Mouse (Mus musculus) cerebellum, adult 2 months (tissue): ENCODE measurements at regions not wholly inside any gene's neighbourhood (a gene's known extent, or its start where the extent isn't known, plus 50 kb on each side); places are given as distances from the start of the nearest gene placed in this dataset.

Experiments
- DNase-seq, 2 experiments: peaks; one replicate each; pipeline ENCODE4 v3.0.0; 2021
- H3K27ac ChIP-seq: fragments of 200-500 bp; 2 replicates; pipeline ENCODE4 v1.5.1; 2012; ENCODE audit warnings: low read length, control low read depth, inconsistent platforms; ENCODE audit not compliant: insufficient read depth
- H3K27me3 ChIP-seq: fragments of 200-500 bp; 2 replicates; pipeline ENCODE4 v1.6.1; 2012; ENCODE audit warnings: inconsistent platforms, mild to moderate bottlenecking, low read length, moderate library complexity; ENCODE audit not compliant: control insufficient read depth, insufficient read depth
- H3K4me1 ChIP-seq: fragments of 200-500 bp; 2 replicates; pipeline ENCODE4 v1.6.1; 2011; ENCODE audit warnings: low read length; ENCODE audit not compliant: control insufficient read depth, insufficient read depth
- H3K4me3 ChIP-seq: fragments of 200-500 bp; replicated peaks from 2 replicates; pipeline ENCODE3; 2011; ENCODE audit warnings: mild to moderate bottlenecking, low read depth, low read length, control low read depth; ENCODE audit not compliant: insufficient read depth
- CTCF ChIP-seq: fragments of 200-500 bp; IDR thresholded peaks from 2 replicates; pipeline ENCODE4 v1.5.1; 2011; ENCODE audit warnings: low read depth, mild to moderate bottlenecking, control low read depth, low read length, moderate library complexity, borderline replicate concordance; ENCODE audit not compliant: insufficient read depth
- POLR2A ChIP-seq: fragments of 200-500 bp; IDR thresholded peaks from 2 replicates; pipeline ENCODE4 v1.6.1; 2011; ENCODE audit warnings: low read length, control low read depth, borderline replicate concordance; ENCODE audit not compliant: insufficient read depth
- WGBS: fragments of 180-500 bp; shearing (Covaris S2); methylation state at CpG from one replicate; pipeline ENCODE4 v1.1.7; 2018; 5-methylcytosine and 5-hydroxymethylcytosine counted together

GRCm38 (mm10) chr9:89858005-89858404 lies 51.7 kb upstream of the Rasgrf1 start:
- Histone ChIP-seq H3K4me3 (no peak overlapping the region), H3K27ac (no peak overlapping the region), H3K4me1 (no peaks in the 10 kb centered on the region), H3K27me3 (no peaks in the 10 kb centered on the region)
- TF ChIP-seq POLR2A, result no peak
- no peak for TF ChIP-seq CTCF
- DNase-seq, result no peak

GRCm38 (mm10) chr9:89850491-89851282 lies 59.0 kb upstream of the Rasgrf1 start:
- 11% methylated on average over 10 of the region's 10 CpGs for WGBS
- TF ChIP-seq POLR2A (no peak), CTCF (no peak)
- peak; percentile 88 to 95 for DNase-seq
- peak overlapping the region; percentile 77 for H3K27ac ChIP-seq
- H3K4me1 ChIP-seq, result peaks cover 6% of the 10 kb centered on the region; the same call in 1 of the 2 replicates
- H3K4me3 ChIP-seq, result no peak overlapping the region
- H3K27me3 ChIP-seq, result no peaks in the 10 kb centered on the region; the same call in 1 of the 2 replicates

- DNase-seq, result peak in 1 of 2 experiments; percentile 18
- 23% methylated on average over 3 of the region's 3 CpGs for WGBS
- H3K4me3 ChIP-seq, result no peak overlapping the region
- peaks cover 6% of the 10 kb centered on the region; the same call in 1 of the 2 replicates for H3K4me1 ChIP-seq
- H3K27me3 ChIP-seq, result no peaks in the 10 kb centered on the region; the same call in 1 of the 2 replicates
- TF ChIP-seq POLR2A (no peak), CTCF (no peak)
- H3K27ac ChIP-seq, result no peak overlapping the region
Measured at GRCm38 (mm10) chr9:89849947-89850346, 59.8 kb upstream of the Rasgrf1 start.

GRCm38 (mm10) chr9:89848571-89848970 lies 61.1 kb upstream of the Rasgrf1 start:
- Histone ChIP-seq H3K4me1 (peaks cover 6% of the 10 kb centered on the region; the same call in 1 of the 2 replicates), H3K27me3 (no peaks in the 10 kb centered on the region; the same call in 1 of the 2 replicates), H3K4me3 (no peak overlapping the region), H3K27ac (no peak overlapping the region)
- 68% methylated on average over 3 of the region's 3 CpGs for WGBS
- no peak for TF ChIP-seq CTCF
- TF ChIP-seq POLR2A, result no peak
- no peak for DNase-seq

- TF ChIP-seq POLR2A (no peak), CTCF (no peak)
- Histone ChIP-seq H3K4me3 (no peak overlapping the region), H3K27ac (no peak overlapping the region), H3K4me1 (peaks cover 6% of the 10 kb centered on the region; the same call in 1 of the 2 replicates), H3K27me3 (no peaks in the 10 kb centered on the region; the same call in 1 of the 2 replicates)
- DNase-seq, result no peak
Measured at GRCm38 (mm10) chr9:89846973-89847372, 62.7 kb upstream of the Rasgrf1 start.

GRCm38 (mm10) chr9:89842776-89843089 lies 67.0 kb upstream of the Rasgrf1 start:
- 72% methylated on average over 8 of the region's 8 CpGs for WGBS
- Histone ChIP-seq H3K4me3 (no peak overlapping the region), H3K4me1 (no peaks in the 10 kb centered on the region), H3K27ac (no peak overlapping the region), H3K27me3 (no peaks in the 10 kb centered on the region)
- no peak for TF ChIP-seq CTCF
- TF ChIP-seq POLR2A, result no peak
- DNase-seq, result no peak

- no peak for TF ChIP-seq POLR2A
- TF ChIP-seq CTCF, result no peak
- no peak overlapping the region for H3K4me3 ChIP-seq
- WGBS, result 44% methylated on average over 12 of the region's 12 CpGs
- no peak overlapping the region for H3K27ac ChIP-seq
- H3K4me1 ChIP-seq, result no peaks in the 10 kb centered on the region
- no peak for DNase-seq
- H3K27me3 ChIP-seq, result no peaks in the 10 kb centered on the region
Measured at GRCm38 (mm10) chr9:89841866-89842775, 67.6 kb upstream of the Rasgrf1 start.

GRCm38 (mm10) chr9:89841371-89841770 lies 68.3 kb upstream of the Rasgrf1 start:
- 47% methylated on average over 2 of the region's 2 CpGs for WGBS
- H3K27me3 ChIP-seq, result no peaks in the 10 kb centered on the region
- no peak overlapping the region for H3K27ac ChIP-seq
- no peak for TF ChIP-seq CTCF
- TF ChIP-seq POLR2A, result no peak
- no peak overlapping the region for H3K4me3 ChIP-seq
- H3K4me1 ChIP-seq, result no peaks in the 10 kb centered on the region
- no peak for DNase-seq
